In genomic region chr6:88839135-88839970, GRCm38 (mm10) we compare ENCODE assay signal across 24 mouse cellular contexts. TPM values are rescaled to one million over a fixed set of nuclear protein-coding genes. Genes with fewer than 3 reads are reported as not detected.
A peak's percentile ranks its signal among the peaks of the same experiment; 100 is the strongest.
DNase-seq lines count a peak whose midpoint lies in the region; ATAC-seq and TF ChIP-seq lines count a peak whose summit lies in the region.
"Had no signal": no experiment of that assay in that cellular context is flagged by ENCODE, and none has a peak within 500 bp of the region (broad histone marks: within the 10 kb centered on the region; RNA-seq: fewer than 3 reads in every experiment).

No protein-coding gene starts in this region.

- H3K27me3 ChIP-seq in midbrain, embryonic 13.5 days, result no peaks in the 10 kb centered on the region
- peaks cover 8% of the 10 kb centered on the region; the same call in 1 of the 2 replicates for H3K27me3 ChIP-seq in midbrain, embryonic 10.5 days (ENCODE audit: low read depth, poor library complexity, severe bottlenecking)
- H3K27me3 ChIP-seq: embryonic facial prominence, embryonic 12.5 days; limb, embryonic 12.5 days; lung, embryonic 15.5 days; stomach, embryonic 15.5 days had no signal

- no peak overlapping the region for H3K4me3 ChIP-seq in gastrocnemius, adult 2 months
- no peak overlapping the region for H3K4me3 ChIP-seq in midbrain, embryonic 13.5 days (replicated peaks)
- no peak overlapping the region for H3K4me3 ChIP-seq in midbrain, embryonic 10.5 days
- H3K4me3 ChIP-seq: embryonic facial prominence, embryonic 12.5 days; heart, embryonic 10.5 days; limb, embryonic 12.5 days; lung, embryonic 15.5 days had no signal

- no peak for ATAC-seq in midbrain, embryonic 13.5 days
- ATAC-seq: forebrain, postnatal 0 days had no signal

- H3K9ac ChIP-seq in midbrain, embryonic 13.5 days (replicated peaks), result no peak overlapping the region
- H3K9ac ChIP-seq: embryonic facial prominence, embryonic 12.5 days; forebrain, postnatal 0 days; hindbrain, embryonic 14.5 days; limb, embryonic 12.5 days; lung, embryonic 15.5 days; stomach, embryonic 15.5 days had no signal

- no peak overlapping the region for H3K27ac ChIP-seq in gastrocnemius, adult 2 months
- no peak overlapping the region for H3K27ac ChIP-seq in midbrain, embryonic 13.5 days
- H3K27ac ChIP-seq in midbrain, embryonic 10.5 days (replicated peaks), result no peak overlapping the region
- H3K27ac ChIP-seq: embryonic facial prominence, embryonic 12.5 days; heart, embryonic 10.5 days; hindbrain, embryonic 14.5 days; limb, embryonic 12.5 days; lung, embryonic 15.5 days; stomach, embryonic 15.5 days had no signal

- whole genome bisulfite sequencing in midbrain, embryonic 13.5 days, result 85% methylated on average over 26 of the region's 26 CpGs
- WGBS in midbrain, embryonic 10.5 days, result 87% methylated on average over 26 of the region's 26 CpGs

- no peak for TF ChIP-seq CTCF in gastrocnemius, adult 2 months (IDR thresholded peaks at IDR 0.05)

- no peaks in the 10 kb centered on the region for H3K9me3 ChIP-seq in midbrain, embryonic 13.5 days
- no peaks in the 10 kb centered on the region for H3K9me3 ChIP-seq in midbrain, embryonic 10.5 days (replicated peaks)
- H3K9me3 ChIP-seq: embryonic facial prominence, embryonic 12.5 days; G1E; heart, embryonic 10.5 days; limb, embryonic 12.5 days; lung, embryonic 15.5 days; stomach, embryonic 15.5 days had no signal

- peaks cover 33% of the 10 kb centered on the region for H3K4me1 ChIP-seq in midbrain, embryonic 13.5 days (replicated peaks)
- H3K4me1 ChIP-seq in midbrain, embryonic 10.5 days, result peaks cover 28% of the 10 kb centered on the region

- peaks cover 57% of the 10 kb centered on the region for H3K36me3 ChIP-seq in midbrain, embryonic 13.5 days
- peaks cover 38% of the 10 kb centered on the region for H3K36me3 ChIP-seq in midbrain, embryonic 10.5 days

- intact Hi-C loops in gastrocnemius, adult 2 months (cut with DNase I), result no loop called here

- peak; percentile 23 for DNase-seq in gastrocnemius, adult 2 months
- DNase-seq in gastrocnemius, adult 18-20 months (ENCODE audit: low spot score), result no peak
- no peak for DNase-seq in midbrain, embryonic 10.5 days (ENCODE audit: low spot score)
- peak; percentile 81 for DNase-seq in cerebellum, adult 9-11 months
- DNase-seq in adrenal gland, adult 8-10 months, result no peak
- no peak for DNase-seq in left cerebral cortex, adult 9 months (ENCODE audit: low spot score in 2 of 2)
- no peak for DNase-seq in urinary bladder, adult 2 months (ENCODE audit: low spot score)
- DNase-seq: adrenal gland, adult 2 months; B cell, adult 2 months; forebrain, postnatal 0 days; gastrocnemius, postnatal 10 days; heart, postnatal 14 days; kidney, adult 18-20 months; kidney, postnatal 14 days; spleen, adult 18-20 months; thymus, adult 2 months had no signal

- peak overlapping the region; percentile 89; the same call in 1 of the 2 replicates for H3K4me2 ChIP-seq in midbrain, embryonic 13.5 days (replicated peaks)
- H3K4me2 ChIP-seq: embryonic facial prominence, embryonic 12.5 days; lung, embryonic 15.5 days; stomach, embryonic 15.5 days had no signal

RNA-seq across cellular contexts. Expression of gene Abtb1, which starts 2.4 kb away (rescaled TPM):
- 10 to 100 TPM; 16.9 to 22.7 TPM for total RNA-seq in gastrocnemius, adult 2 months (2021)
- total RNA-seq in gastrocnemius, adult 18-20 months (2021), result 10 to 100 TPM; 20.6 to 23.2 TPM
- polyA plus RNA-seq in midbrain, embryonic 13.5 days (2015; fragmentation: Nextera tagmentation; extraction: Ambion mirVana), result 35.9 and 36.2 TPM in 2 replicates
- 22.5 and 26.3 TPM in 2 replicates for polyA plus RNA-seq in midbrain, embryonic 10.5 days (2016; fragmentation: Nextera tagmentation; extraction: Ambion mirVana)
- total RNA-seq in adrenal gland, adult 8-10 months (2022), result 10 to 100 TPM; 32.5 to 43.7 (median 39.8) TPM
- polyA plus RNA-seq in urinary bladder, adult 2 months (2012; rRNA removed), result 48.1 and 51.8 TPM in 2 replicates

RNA-seq across cellular contexts. Expression of gene Podxl2, which starts 35.5 kb away (rescaled TPM):
- 10 to 100 TPM; 48.5 to 55.1 TPM for total RNA-seq in gastrocnemius, adult 2 months (2021)
- total RNA-seq in gastrocnemius, adult 18-20 months (2021), result 10 to 100 TPM; 63.1 to 63.5 TPM
- polyA plus RNA-seq in midbrain, embryonic 13.5 days (2015; fragmentation: Nextera tagmentation; extraction: Ambion mirVana), result 478 and 520 TPM in 2 replicates
- 69.4 and 117 TPM in 2 replicates for polyA plus RNA-seq in midbrain, embryonic 10.5 days (2016; fragmentation: Nextera tagmentation; extraction: Ambion mirVana)
- 100 to 1,000 TPM in 2 of 4 experiments, 10 to 100 TPM in 2; 40.6 to 123 (median 83.0) TPM for total RNA-seq in adrenal gland, adult 8-10 months (2022)
- 23.2 and 24.2 TPM in 2 replicates for polyA plus RNA-seq in urinary bladder, adult 2 months (2012; rRNA removed)
- polyA plus RNA-seq: G1E had no signal

RNA-seq across cellular contexts. Expression of gene Mcm2, which starts 59.2 kb away (rescaled TPM):
- total RNA-seq in gastrocnemius, adult 2 months (2021), result 1 to 10 TPM; 6.6 to 7.5 TPM
- total RNA-seq in gastrocnemius, adult 18-20 months (2021), result 1 to 10 TPM; 6.1 to 6.4 TPM
- 66.2 and 71.9 TPM in 2 replicates for polyA plus RNA-seq in midbrain, embryonic 13.5 days (2015; fragmentation: Nextera tagmentation; extraction: Ambion mirVana)
- 290 and 301 TPM in 2 replicates for polyA plus RNA-seq in midbrain, embryonic 10.5 days (2016; fragmentation: Nextera tagmentation; extraction: Ambion mirVana)
- 10 to 100 TPM; 26.9 to 51.6 (median 35.2) TPM for total RNA-seq in adrenal gland, adult 8-10 months (2022)
- 10.0 and 14.5 TPM in 2 replicates for polyA plus RNA-seq in urinary bladder, adult 2 months (2012; rRNA removed)

Comparison
In these comparisons a context has a peak if more than half of its experiments do, and no peak if none do; other contexts are left out.
1. DNase-seq: peak in gastrocnemius, adult 2 months (single experiment) and cerebellum, adult 9-11 months (single experiment); none in gastrocnemius, adult 18-20 months (single experiment), midbrain, embryonic 10.5 days (single experiment), adrenal gland, adult 8-10 months (single experiment), left cerebral cortex, adult 9 months (0 of 2) and urinary bladder, adult 2 months (single experiment).